Mouse (Mus musculus) embryonic facial prominence, embryonic 14.5 days (tissue): ENCODE measurements at regions not wholly inside any gene's neighbourhood (a gene's known extent, or its start where the extent isn't known, plus 50 kb on each side); places are given as distances from the start of the nearest gene placed in this dataset.

Source experiments
- ATAC-seq: fragments of 200-750 bp; cut with Nextera tagmentation; 2 replicates; pipeline ENCODE4 v1.8.0; 2017; ENCODE audit warnings: low read depth, moderate number of reproducible peaks, moderate TSS enrichment
- DNase-seq: peaks from one replicate; pipeline ENCODE4 v3.0.0-alpha.2; 2015; ENCODE audit warnings: low spot score
- H3K27ac ChIP-seq: fragments of 300-500 bp; sonication (generic); replicated peaks from 2 replicates; pipeline ENCODE4 v1.5.1; 2014; ENCODE audit warnings: low read depth, mild to moderate bottlenecking, low read length, moderate library complexity
- H3K27me3 ChIP-seq: fragments of 300-500 bp; sonication (generic); replicated peaks from 2 replicates; pipeline ENCODE4 v1.6.1; 2014; ENCODE audit warnings: low read length; ENCODE audit not compliant: control insufficient read depth, insufficient read depth
- H3K36me3 ChIP-seq: fragments of 300-500 bp; sonication (generic); 2 replicates; pipeline ENCODE4 v1.6.1; 2014; ENCODE audit warnings: low read length, mixed read lengths; ENCODE audit not compliant: control insufficient read depth, insufficient read depth
- H3K4me1 ChIP-seq: fragments of 300-500 bp; sonication (generic); 2 replicates; pipeline ENCODE4 v1.6.1; 2014; ENCODE audit warnings: antibody characterized with exemption, low read length; ENCODE audit not compliant: control insufficient read depth, insufficient read depth
- H3K4me2 ChIP-seq: fragments of 300-500 bp; sonication (generic); 2 replicates; pipeline ENCODE4 v1.6.1; 2014; ENCODE audit warnings: low read depth, mild to moderate bottlenecking, low read length, moderate library complexity, mixed read lengths
- H3K4me3 ChIP-seq: fragments of 300-500 bp; sonication (generic); 2 replicates; pipeline ENCODE4 v1.5.1; 2014; ENCODE audit warnings: low read depth, mild to moderate bottlenecking, low read length
- H3K9ac ChIP-seq: fragments of 300-500 bp; sonication (generic); 2 replicates; pipeline ENCODE4 v1.6.1; 2014; ENCODE audit warnings: low read depth, mild to moderate bottlenecking, low read length, moderate library complexity, mixed read lengths
- H3K9me3 ChIP-seq: fragments of 300-500 bp; sonication (generic); 2 replicates; pipeline ENCODE4 v1.6.1; 2016; ENCODE audit warnings: low read length; ENCODE audit not compliant: control insufficient read depth
- WGBS: fragments of 180-500 bp; shearing (Covaris S2); extraction: QIAGEN DNeasy Blood & Tissue Kit; methylation state at CpG from one replicate; pipeline ENCODE4 v1.1.7; 2014; 5-methylcytosine and 5-hydroxymethylcytosine counted together

GRCm38 (mm10) chrX:39104671-39105070 is 241.4 kb upstream of the Cypt15 start:
- no peak overlapping the region for H3K4me3 ChIP-seq
- ATAC-seq (no peak), DNase-seq (no peak)
- H3K27me3 ChIP-seq: no peaks in the 10 kb centered on the region
- H3K36me3 ChIP-seq: no peaks in the 10 kb centered on the region
- H3K9ac ChIP-seq: no peak overlapping the region
- no peak overlapping the region for H3K4me2 ChIP-seq
- no peaks in the 10 kb centered on the region for H3K4me1 ChIP-seq
- H3K27ac ChIP-seq: no peak overlapping the region
- 67% methylated on average over 1 of the region's 1 CpGs for WGBS
- no peaks in the 10 kb centered on the region for H3K9me3 ChIP-seq

- Histone ChIP-seq H3K4me2 (no peak overlapping the region), H3K9ac (no peak overlapping the region), H3K36me3 (no peaks in the 10 kb centered on the region), H3K4me3 (no peak overlapping the region), H3K9me3 (no peaks in the 10 kb centered on the region), H3K27ac (no peak overlapping the region), H3K27me3 (no peaks in the 10 kb centered on the region), H3K4me1 (no peaks in the 10 kb centered on the region)
- WGBS: 52% methylated on average over 1 of the region's 1 CpGs
- ATAC-seq (peak; percentile 37; the same call in 1 of the 2 replicates), DNase-seq (peak; percentile 1)
Observed at GRCm38 (mm10) chrX:39105921-39106320, 240.1 kb upstream of the Cypt15 start.

- Histone ChIP-seq H3K27me3 (no peaks in the 10 kb centered on the region), H3K4me1 (no peaks in the 10 kb centered on the region), H3K9me3 (no peaks in the 10 kb centered on the region), H3K27ac (no peak overlapping the region), H3K4me2 (no peak overlapping the region), H3K9ac (no peak overlapping the region), H3K4me3 (no peak overlapping the region), H3K36me3 (no peaks in the 10 kb centered on the region)
- 90% methylated on average over 2 of the region's 2 CpGs for WGBS
- DNase-seq: no peak
- ATAC-seq: no peak
Observed at GRCm38 (mm10) chrX:39129331-39129730, 216.7 kb upstream of the Cypt15 start.
